Mouse (Mus musculus): ENCODE data around the gene C2.

The C2 gene

GRCm38 (mm10) chr17:34911945-34912351, 13.9 kb upstream of the C2 start:
- in situ Hi-C loops (cut with MboI, MseI), result no loop called here

- in situ Hi-C loops (cut with MboI, MseI), result no loop called here
Observed at GRCm38 (mm10) chr17:34910982-34911381, 12.9 kb upstream of the C2 start.

- in situ Hi-C loops (cut with MboI, MseI), result loop anchor here (10.0 kb wide), 1 partner anchor 968 kb away; no protein-coding TSS in a partner anchor
Observed at GRCm38 (mm10) chr17:34902895-34903294, 4.8 kb upstream of the C2 start.

- in situ Hi-C loops (cut with MboI, MseI), result loop anchor here (10.0 kb wide), 1 partner anchor 967 kb away; no protein-coding TSS in a partner anchor
Observed at GRCm38 (mm10) chr17:34901948-34902347, 3.9 kb upstream of the C2 start.

- in situ Hi-C loops (cut with MboI, MseI), result loop anchor here (10.0 kb wide), 1 partner anchor 966 kb away; no protein-coding TSS in a partner anchor
Observed at GRCm38 (mm10) chr17:34900826-34901225, 2.8 kb upstream of the C2 start.

- in situ Hi-C loops (cut with MboI, MseI), result loop anchor here (10.0 kb wide), 1 partner anchor 965 kb away; no protein-coding TSS in a partner anchor
Observed at GRCm38 (mm10) chr17:34899890-34900243, 1.8 kb upstream of the C2 start.

GRCm38 (mm10) chr17:34899053-34899889, 1.2 kb upstream of the C2 start:
- in situ Hi-C loops (cut with MboI, MseI), result no loop called here

- in situ Hi-C loops (cut with MboI, MseI), result no loop called here
Observed at GRCm38 (mm10) chr17:34898706-34899052, 614 bp upstream of the C2 start.

- in situ Hi-C loops (cut with MboI, MseI), result no loop called here
Observed at GRCm38 (mm10) chr17:34897373-34898159, 499 bp downstream of the C2 start.

- in situ Hi-C loops (cut with MboI, MseI), result no loop called here
Observed at GRCm38 (mm10) chr17:34896366-34896765, 1.7 kb downstream of the C2 start.

GRCm38 (mm10) chr17:34895724-34896123, 2.3 kb downstream of the C2 start:
- in situ Hi-C loops (cut with MboI, MseI), result no loop called here

GRCm38 (mm10) chr17:34894801-34895530, 3.1 kb downstream of the C2 start:
- in situ Hi-C loops (cut with MboI, MseI), result no loop called here

GRCm38 (mm10) chr17:34894074-34894597, 3.9 kb downstream of the C2 start:
- in situ Hi-C loops (cut with MboI, MseI), result no loop called here

- in situ Hi-C loops (cut with MboI, MseI), result no loop called here
Observed at GRCm38 (mm10) chr17:34893072-34893824, 4.8 kb downstream of the C2 start.

- in situ Hi-C loops (cut with MboI, MseI), result no loop called here
Observed at GRCm38 (mm10) chr17:34891377-34891776, 6.7 kb downstream of the C2 start.

GRCm38 (mm10) chr17:34890074-34890743, 7.9 kb downstream of the C2 start:
- in situ Hi-C loops (cut with MboI, MseI), result no loop called here

GRCm38 (mm10) chr17:34887942-34888341, 10.1 kb downstream of the C2 start:
- in situ Hi-C loops (cut with MboI, MseI), result no loop called here

- in situ Hi-C loops (cut with MboI, MseI), result no loop called here
Observed at GRCm38 (mm10) chr17:34885615-34886014, 12.4 kb downstream of the C2 start.

- in situ Hi-C loops (cut with MboI, MseI), result no loop called here
Observed at GRCm38 (mm10) chr17:34884704-34885103, 13.4 kb downstream of the C2 start.

GRCm38 (mm10) chr17:34883332-34883731, 14.7 kb downstream of the C2 start:
- in situ Hi-C loops (cut with MboI, MseI), result no loop called here
